Comparison of ENCODE assay signal across 12 mouse cellular contexts in the genomic region with DNA sequence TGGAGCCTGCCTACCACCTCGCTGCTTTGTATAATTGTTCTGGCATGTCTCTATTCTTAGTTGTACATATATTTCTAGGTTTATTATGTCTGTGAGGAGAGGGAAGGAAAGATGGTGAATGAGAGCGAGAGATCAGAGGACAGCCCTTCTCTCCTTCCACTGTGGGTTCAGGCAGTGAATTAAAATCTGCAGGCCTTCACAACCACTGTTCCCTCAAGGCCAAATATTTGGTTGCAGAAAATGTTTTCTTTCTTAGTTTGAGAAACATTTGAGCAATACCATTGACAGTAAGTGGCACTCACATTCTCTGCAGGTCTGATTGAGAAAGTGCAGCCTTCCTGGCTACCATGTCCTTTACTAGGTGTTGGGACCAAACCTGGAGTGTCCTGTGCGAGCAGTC.
"Had no signal": no experiment of that assay in that cellular context is flagged by ENCODE, and none has a peak within 500 bp of the region (broad histone marks: within the 10 kb centered on the region; RNA-seq: fewer than 3 reads in every experiment).

No protein-coding gene starts in this region.

- ATAC-seq: intestine, embryonic 15.5 days; midbrain, embryonic 13.5 days had no signal

- H3K27ac ChIP-seq: intestine, embryonic 15.5 days; kidney, postnatal 0 days; liver, embryonic 13.5 days had no signal

- H3K27me3 ChIP-seq: intestine, embryonic 15.5 days; liver, embryonic 13.5 days; midbrain, embryonic 13.5 days; neural tube, embryonic 13.5 days had no signal

- H3K4me3 ChIP-seq: intestine, embryonic 15.5 days; liver, embryonic 13.5 days; midbrain, embryonic 13.5 days; neural tube, embryonic 13.5 days had no signal

- H3K9me3 ChIP-seq: intestine, embryonic 15.5 days; liver, embryonic 13.5 days; midbrain, embryonic 13.5 days; neural tube, embryonic 13.5 days had no signal

- DNase-seq: kidney, adult 11 months; kidney, adult 9 months; liver, embryonic 13.5 days; lung, adult 2 months; lung, postnatal 14 days; lung, postnatal 4 days; thymus, adult 18-20 months; thymus, postnatal 36 days had no signal

- H3K4me2 ChIP-seq: intestine, embryonic 15.5 days; liver, embryonic 13.5 days; midbrain, embryonic 13.5 days; neural tube, embryonic 13.5 days had no signal

- H3K4me1 ChIP-seq: liver, embryonic 13.5 days had no signal

- H3K9ac ChIP-seq: intestine, embryonic 15.5 days; liver, embryonic 13.5 days; midbrain, embryonic 13.5 days; neural tube, embryonic 13.5 days had no signal
